Mouse (Mus musculus): ENCODE measurements around the gene Foxe1. TPM values are rescaled to one million over a fixed set of nuclear protein-coding genes. Genes with fewer than 3 reads are reported as not detected.

The Foxe1 gene
- polyA plus RNA-seq, 1 experiment from 2014 or later, result not detected

DNA sequence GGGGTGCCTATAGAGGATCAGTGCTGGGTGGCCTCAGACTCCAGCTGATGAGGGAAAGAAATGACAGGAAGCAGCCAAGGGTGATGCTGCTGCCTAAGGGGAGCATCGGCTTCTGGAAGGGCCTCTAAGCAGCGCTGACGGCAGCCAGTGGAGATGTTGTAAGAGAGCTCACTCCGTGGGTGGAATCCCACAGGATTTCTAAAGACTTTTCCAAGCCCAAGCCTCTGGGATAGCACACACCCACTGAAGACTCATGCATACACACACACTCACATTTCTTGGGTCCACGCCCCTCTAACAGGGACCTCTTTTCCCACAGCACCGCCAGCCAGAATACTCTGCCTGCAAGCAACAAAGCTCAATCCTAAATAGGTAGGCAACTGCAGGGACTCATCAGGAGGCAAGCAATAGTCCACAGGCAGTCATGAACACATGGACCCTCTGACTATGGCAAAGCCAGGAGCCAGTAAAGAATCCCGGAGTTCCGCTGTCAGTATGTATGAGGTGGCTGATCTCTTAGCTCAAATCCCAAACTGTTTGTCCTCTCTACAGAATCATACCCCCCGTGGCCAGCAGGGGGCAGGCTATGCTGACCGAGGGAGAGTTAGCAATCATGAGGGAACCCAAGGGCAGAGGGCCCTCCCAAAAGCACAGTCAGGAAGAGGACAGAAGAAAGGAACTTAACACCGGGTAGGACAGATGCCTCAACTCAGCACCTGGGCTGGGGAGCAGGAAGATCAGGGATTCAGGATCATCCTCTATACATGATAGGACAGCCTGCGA lies 13.1 kb downstream of the Foxe1 start:
- ATAC-seq, result no peak
- Histone ChIP-seq H3K4me2 (ENCODE audit: low read length) (no peak overlapping the region), H3K36me3 (ENCODE audit: control insufficient read depth, insufficient read depth, low read length) (no peaks in the 10 kb centered on the region), H3K9me3 (replicated peaks; ENCODE audit: control insufficient read depth, low read length, poor library complexity, severe bottlenecking) (no peaks in the 10 kb centered on the region), H3K4me3 (ENCODE audit: low read depth, low read length) (no peak overlapping the region), H3K9ac (ENCODE audit: low read depth, low read length) (no peak overlapping the region), H3K27me3 (ENCODE audit: control insufficient read depth, insufficient read depth, low read depth, low read length) (peaks cover 15% of the 10 kb centered on the region), H3K27ac (ENCODE audit: low read length) (no peak overlapping the region), H3K4me1 (ENCODE audit: control insufficient read depth, insufficient read depth, low read length) (no peaks in the 10 kb centered on the region)
- 39% methylated on average over 12 of the region's 12 CpGs for WGBS

DNA sequence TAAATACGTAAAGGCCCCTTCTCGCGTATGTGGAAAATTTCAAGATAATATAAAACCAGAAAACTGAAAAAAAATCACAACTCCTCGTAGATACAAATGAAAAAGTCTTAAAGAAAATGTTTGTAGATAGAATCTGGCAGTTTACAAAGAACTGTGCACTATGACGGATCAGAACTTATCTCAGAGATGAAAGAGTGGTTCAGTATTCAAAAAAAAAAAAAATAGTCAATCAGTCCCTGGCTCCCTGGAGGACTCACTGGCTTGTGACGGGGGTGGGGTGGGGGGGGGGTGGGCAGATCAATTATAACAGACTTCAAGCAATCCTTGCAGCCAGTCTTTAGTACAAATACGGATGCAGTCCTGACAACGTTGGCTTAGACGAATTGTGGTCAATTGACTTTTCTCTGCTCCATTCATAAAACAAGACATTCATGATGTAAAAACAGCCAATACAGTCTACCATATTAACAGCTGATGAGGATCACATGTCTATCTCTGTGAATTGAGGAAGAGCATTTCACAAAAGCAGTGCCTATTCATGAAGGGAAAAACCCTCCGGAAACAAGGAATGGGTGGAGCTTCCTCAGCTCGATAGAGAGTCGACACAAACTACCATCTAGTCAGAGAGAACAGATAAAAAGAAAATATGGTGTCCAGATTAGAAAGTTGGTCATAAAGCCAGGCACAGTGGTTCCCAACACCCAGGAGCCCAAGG lies 16.3 kb downstream of the Foxe1 start:
- Histone ChIP-seq H3K4me1 (ENCODE audit: control insufficient read depth, insufficient read depth, low read length) (no peaks in the 10 kb centered on the region), H3K4me3 (ENCODE audit: low read depth, low read length) (no peak overlapping the region), H3K27me3 (ENCODE audit: control insufficient read depth, insufficient read depth, low read depth, low read length) (peaks cover 5% of the 10 kb centered on the region; the same call in 1 of the 2 replicates), H3K4me2 (ENCODE audit: low read length) (no peak overlapping the region), H3K36me3 (ENCODE audit: control insufficient read depth, insufficient read depth, low read length) (no peaks in the 10 kb centered on the region), H3K9ac (ENCODE audit: low read depth, low read length) (no peak overlapping the region), H3K9me3 (replicated peaks; ENCODE audit: control insufficient read depth, low read length, poor library complexity, severe bottlenecking) (no peaks in the 10 kb centered on the region), H3K27ac (ENCODE audit: low read length) (no peak overlapping the region)
- 78% methylated on average over 12 of the region's 12 CpGs for WGBS
- ATAC-seq, result no peak

DNA sequence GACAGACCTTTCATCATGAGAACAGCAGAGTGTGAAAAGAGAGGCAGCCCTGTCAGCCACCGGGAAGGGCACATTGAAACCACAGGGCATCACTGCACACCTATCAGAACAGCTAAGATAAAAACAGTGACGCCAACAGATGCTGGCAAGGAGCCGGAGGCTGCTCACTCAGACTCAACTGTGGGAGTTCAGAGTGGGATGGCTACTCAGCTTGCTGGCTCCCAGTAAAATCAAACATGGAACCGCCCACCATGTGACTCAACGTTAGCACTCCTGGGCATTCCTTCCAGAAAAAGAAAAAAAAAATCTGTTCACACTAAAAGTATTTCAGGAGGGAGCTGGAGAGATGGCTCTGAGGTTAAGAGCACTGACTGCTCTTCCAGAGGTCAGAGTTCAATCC lies 17.8 kb downstream of the Foxe1 start:
- Histone ChIP-seq H3K27me3 (ENCODE audit: control insufficient read depth, insufficient read depth, low read depth, low read length) (peaks cover 4% of the 10 kb centered on the region; the same call in 1 of the 2 replicates), H3K4me2 (ENCODE audit: low read length) (no peak overlapping the region), H3K27ac (ENCODE audit: low read length) (no peak overlapping the region), H3K4me3 (ENCODE audit: low read depth, low read length) (no peak overlapping the region), H3K36me3 (ENCODE audit: control insufficient read depth, insufficient read depth, low read length) (no peaks in the 10 kb centered on the region), H3K4me1 (ENCODE audit: control insufficient read depth, insufficient read depth, low read length) (no peaks in the 10 kb centered on the region), H3K9ac (ENCODE audit: low read depth, low read length) (no peak overlapping the region), H3K9me3 (replicated peaks; ENCODE audit: control insufficient read depth, low read length, poor library complexity, severe bottlenecking) (no peaks in the 10 kb centered on the region)
- no peak for ATAC-seq
- 84% methylated on average over 5 of the region's 5 CpGs for WGBS

DNA sequence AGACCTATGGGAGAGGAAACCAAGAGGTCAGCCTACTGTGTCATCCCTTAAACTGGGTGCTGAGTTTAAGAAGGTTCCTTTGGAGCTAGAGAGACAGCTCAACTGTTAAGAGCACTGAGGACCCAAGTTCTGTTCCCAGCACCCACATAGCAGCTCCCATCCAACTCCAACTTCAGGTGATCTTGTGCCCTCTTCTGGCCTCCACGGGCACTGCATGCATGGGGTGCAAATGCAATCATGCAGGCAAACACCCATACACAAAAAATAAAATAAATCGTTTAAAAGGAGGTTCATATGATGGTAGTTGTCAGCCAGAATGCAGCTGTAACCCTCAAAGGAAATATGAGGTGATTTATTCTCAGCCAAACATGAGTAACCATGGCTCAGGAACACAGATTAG lies 21.0 kb downstream of the Foxe1 start:
- H3K27me3 ChIP-seq (ENCODE audit: control insufficient read depth, insufficient read depth, low read depth, low read length), result peaks cover 7% of the 10 kb centered on the region; the same call in 1 of the 2 replicates
- H3K36me3 ChIP-seq (ENCODE audit: control insufficient read depth, insufficient read depth, low read length), result no peaks in the 10 kb centered on the region
- ATAC-seq, result no peak
- 82% methylated on average over 2 of the region's 2 CpGs for WGBS
- H3K4me3 ChIP-seq (ENCODE audit: low read depth, low read length), result no peak overlapping the region
- no peaks in the 10 kb centered on the region for H3K9me3 ChIP-seq (replicated peaks; ENCODE audit: control insufficient read depth, low read length, poor library complexity, severe bottlenecking)
- no peak overlapping the region for H3K4me2 ChIP-seq (ENCODE audit: low read length)
- no peak overlapping the region for H3K9ac ChIP-seq (ENCODE audit: low read depth, low read length)
- no peaks in the 10 kb centered on the region; the same call in 1 of the 2 replicates for H3K4me1 ChIP-seq (ENCODE audit: control insufficient read depth, insufficient read depth, low read length)
- no peak overlapping the region for H3K27ac ChIP-seq (ENCODE audit: low read length)

DNA sequence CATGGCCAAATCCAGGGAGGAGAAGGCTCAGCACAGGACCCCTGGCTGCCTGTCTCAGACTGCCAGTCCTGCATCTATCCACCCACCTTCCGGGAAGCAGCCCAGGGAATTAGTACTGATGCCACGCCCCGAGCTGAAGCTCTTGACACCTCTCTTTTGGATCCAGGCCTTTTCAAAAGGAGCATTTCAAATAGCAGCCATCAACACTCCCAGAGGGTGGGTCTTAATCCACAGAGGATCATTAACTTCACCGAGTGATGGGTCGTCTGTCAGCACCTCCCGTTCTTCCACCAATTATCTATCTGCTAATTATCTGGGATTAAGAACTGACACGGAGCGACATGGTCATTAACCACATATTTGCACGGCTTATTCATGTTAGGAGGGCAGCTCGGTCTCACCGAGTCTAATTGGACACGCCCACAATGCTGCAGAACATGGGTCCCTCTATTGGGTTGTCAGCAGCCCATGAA lies 24.1 kb downstream of the Foxe1 start:
- WGBS, result 9% methylated on average over 12 of the region's 12 CpGs
- H3K4me1 ChIP-seq (ENCODE audit: control insufficient read depth, insufficient read depth, low read length), result peaks cover 4% of the 10 kb centered on the region; the same call in 1 of the 2 replicates
- H3K27me3 ChIP-seq (ENCODE audit: control insufficient read depth, insufficient read depth, low read depth, low read length), result peaks cover 11% of the 10 kb centered on the region
- H3K4me3 ChIP-seq (ENCODE audit: low read depth, low read length), result no peak overlapping the region
- 0 out of 2 replicates have a peak overlapping the region, but pooled peaks have one; percentile 4 for H3K4me2 ChIP-seq (ENCODE audit: low read length)
- no peak for ATAC-seq
- no peak overlapping the region for H3K9ac ChIP-seq (ENCODE audit: low read depth, low read length)
- H3K36me3 ChIP-seq (ENCODE audit: control insufficient read depth, insufficient read depth, low read length), result no peaks in the 10 kb centered on the region
- H3K9me3 ChIP-seq (replicated peaks; ENCODE audit: control insufficient read depth, low read length, poor library complexity, severe bottlenecking), result no peaks in the 10 kb centered on the region
- H3K27ac ChIP-seq (ENCODE audit: low read length), result no peak overlapping the region

DNA sequence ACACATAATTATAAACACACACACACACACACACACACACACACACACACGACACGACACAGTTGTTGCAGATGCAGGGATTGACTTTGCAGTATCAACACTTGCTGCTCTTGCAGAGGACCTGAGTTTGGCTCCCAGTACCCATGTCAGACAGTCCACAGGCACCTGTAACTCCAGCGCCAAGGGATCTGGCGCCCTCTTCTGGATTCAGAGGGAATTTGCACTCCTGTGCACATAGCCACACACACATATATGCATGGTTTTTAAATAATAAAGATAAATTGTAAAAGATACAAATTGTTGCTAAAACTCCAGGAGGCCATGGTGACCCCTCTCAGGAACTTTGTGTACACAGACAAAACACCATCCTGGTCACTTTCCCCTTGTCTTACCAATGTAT lies 25.7 kb downstream of the Foxe1 start:
- Histone ChIP-seq H3K4me2 (ENCODE audit: low read length) (no peak overlapping the region), H3K9ac (ENCODE audit: low read depth, low read length) (no peak overlapping the region), H3K27ac (ENCODE audit: low read length) (no peak overlapping the region), H3K9me3 (replicated peaks; ENCODE audit: control insufficient read depth, low read length, poor library complexity, severe bottlenecking) (no peaks in the 10 kb centered on the region), H3K27me3 (ENCODE audit: control insufficient read depth, insufficient read depth, low read depth, low read length) (peaks cover 11% of the 10 kb centered on the region), H3K4me1 (ENCODE audit: control insufficient read depth, insufficient read depth, low read length) (peaks cover 4% of the 10 kb centered on the region; the same call in 1 of the 2 replicates), H3K4me3 (ENCODE audit: low read depth, low read length) (no peak overlapping the region), H3K36me3 (ENCODE audit: control insufficient read depth, insufficient read depth, low read length) (no peaks in the 10 kb centered on the region)
- WGBS, result 66% methylated on average over 4 of the region's 4 CpGs
- no peak for ATAC-seq

DNA sequence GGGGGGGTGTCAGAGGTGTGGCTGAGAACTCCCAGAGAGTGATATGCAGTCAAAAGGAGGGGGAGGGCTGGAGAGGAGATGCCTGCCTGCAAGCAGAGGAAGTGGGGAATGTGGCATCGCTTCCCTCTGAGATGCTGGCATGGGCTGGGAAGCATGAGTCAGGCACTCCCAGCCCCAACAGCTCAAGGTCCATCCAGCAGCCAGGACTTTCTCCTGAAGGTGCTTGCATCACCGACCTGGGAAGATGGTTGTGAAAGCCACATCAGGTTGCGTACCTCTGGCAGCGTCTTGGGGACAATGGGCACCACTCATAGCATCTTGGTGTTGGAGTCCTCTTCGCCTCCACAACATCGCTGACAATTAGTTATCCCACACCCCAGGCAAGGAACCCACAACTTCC lies 27.0 kb downstream of the Foxe1 start:
- H3K36me3 ChIP-seq (ENCODE audit: control insufficient read depth, insufficient read depth, low read length), result no peaks in the 10 kb centered on the region

DNA sequence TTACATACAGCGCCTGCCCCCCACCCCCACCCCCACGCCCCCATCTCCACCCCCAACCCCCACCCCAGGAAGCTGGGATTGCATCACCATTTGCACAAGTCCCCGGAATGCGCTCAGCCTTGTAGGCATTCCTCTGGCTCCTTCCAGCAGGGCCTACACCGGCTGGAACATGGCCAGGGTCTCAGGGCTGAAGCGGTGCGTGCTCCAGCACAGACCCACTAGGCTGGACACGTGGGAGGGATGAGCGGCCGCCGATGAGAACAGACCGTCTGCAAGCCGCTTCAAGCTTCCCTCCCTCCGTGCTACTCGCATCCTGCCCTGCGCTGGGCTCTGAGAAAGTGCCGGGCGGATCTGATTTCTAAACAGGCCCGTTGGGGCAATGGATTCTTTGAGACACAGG lies 27.6 kb downstream of the Foxe1 start:
- 5% methylated on average over 19 of the region's 19 CpGs for WGBS
- Histone ChIP-seq H3K4me1 (ENCODE audit: control insufficient read depth, insufficient read depth, low read length) (peaks cover 4% of the 10 kb centered on the region; the same call in 1 of the 2 replicates), H3K4me2 (ENCODE audit: low read length) (peak overlapping the region; percentile 42), H3K9me3 (replicated peaks; ENCODE audit: control insufficient read depth, low read length, poor library complexity, severe bottlenecking) (no peaks in the 10 kb centered on the region), H3K9ac (ENCODE audit: low read depth, low read length) (peak overlapping the region; percentile 36; the same call in 1 of the 2 replicates), H3K27ac (ENCODE audit: low read length) (no peak overlapping the region), H3K4me3 (ENCODE audit: low read depth, low read length) (peak overlapping the region; percentile 7; the same call in 1 of the 2 replicates), H3K36me3 (ENCODE audit: control insufficient read depth, insufficient read depth, low read length) (no peaks in the 10 kb centered on the region), H3K27me3 (ENCODE audit: control insufficient read depth, insufficient read depth, low read depth, low read length) (peaks cover 7% of the 10 kb centered on the region)
- no peak for ATAC-seq

More for the DNA sequence above, 27.0 kb downstream of the Foxe1 start:
- peaks cover 4% of the 10 kb centered on the region; the same call in 1 of the 2 replicates for H3K4me1 ChIP-seq (ENCODE audit: control insufficient read depth, insufficient read depth, low read length)
- ATAC-seq, result no peak
- H3K9me3 ChIP-seq (replicated peaks; ENCODE audit: control insufficient read depth, low read length, poor library complexity, severe bottlenecking), result no peaks in the 10 kb centered on the region
- no peak overlapping the region for H3K4me3 ChIP-seq (ENCODE audit: low read depth, low read length)
- peaks cover 9% of the 10 kb centered on the region for H3K27me3 ChIP-seq (ENCODE audit: control insufficient read depth, insufficient read depth, low read depth, low read length)
- H3K4me2 ChIP-seq (ENCODE audit: low read length), result no peak overlapping the region
- no peak overlapping the region for H3K27ac ChIP-seq (ENCODE audit: low read length)
- 56% methylated on average over 6 of the region's 6 CpGs for WGBS
- H3K9ac ChIP-seq (ENCODE audit: low read depth, low read length), result no peak overlapping the region

All from midbrain, embryonic 16.5 days (tissue).